Comparison of ENCODE assay signal across 8 mouse cellular contexts in the genomic region with DNA sequence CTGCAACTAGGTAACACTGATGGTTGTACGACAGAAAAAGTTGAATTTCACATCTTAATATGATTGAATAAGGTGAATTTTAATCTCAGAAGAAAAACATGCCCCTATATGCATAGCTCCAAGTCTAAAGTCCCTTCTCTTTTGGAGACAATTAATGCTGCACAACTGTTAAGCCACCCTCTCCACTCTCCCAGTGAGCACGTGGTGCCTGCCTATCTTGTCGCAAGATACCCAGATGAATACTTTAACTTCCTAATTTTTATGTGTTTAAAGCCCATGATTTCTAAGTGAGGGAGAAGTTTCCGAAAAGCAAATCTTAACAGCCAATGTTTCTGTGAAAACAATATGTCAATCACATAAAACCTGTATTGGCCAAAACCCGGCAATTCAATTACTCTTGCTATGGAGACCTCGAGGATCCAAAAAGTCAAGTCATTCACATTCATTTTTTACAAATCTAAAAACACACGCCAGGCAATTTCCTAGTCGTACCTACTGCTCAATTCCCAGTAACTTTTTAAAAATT. TPM values are rescaled to one million over a fixed set of nuclear protein-coding genes. Genes with fewer than 3 reads are reported as not detected.
DNase-seq lines count a peak whose midpoint lies in the region; ATAC-seq and TF ChIP-seq lines count a peak whose summit lies in the region.

No protein-coding gene starts in this region.

- no peak for TF ChIP-seq POLR2A in brain, embryonic 14.5 days (IDR thresholded peaks at IDR 0.05; ENCODE audit: borderline replicate concordance, extremely low read depth, insufficient read depth, insufficient read length, poor library complexity, severe bottlenecking)

- H3K27me3 ChIP-seq in heart, embryonic 12.5 days (replicated peaks) = no peaks in the 10 kb centered on the region
- H3K27me3 ChIP-seq in hindbrain, embryonic 15.5 days = no peaks in the 10 kb centered on the region
- H3K27me3 ChIP-seq in midbrain, embryonic 13.5 days = no peaks in the 10 kb centered on the region

- H3K27ac ChIP-seq in heart, embryonic 12.5 days (ENCODE audit: poor library complexity, severe bottlenecking) = peak overlapping the region; percentile 97; the same call in 1 of the 2 replicates
- peak overlapping the region; percentile 100 for H3K27ac ChIP-seq in hindbrain, embryonic 15.5 days (replicated peaks)
- H3K27ac ChIP-seq in midbrain, embryonic 13.5 days = peak overlapping the region; percentile 99

- H3K4me3 ChIP-seq in heart, embryonic 12.5 days = peak overlapping the region; percentile 86
- H3K4me3 ChIP-seq in hindbrain, embryonic 15.5 days = peak overlapping the region; percentile 95
- H3K4me3 ChIP-seq in midbrain, embryonic 13.5 days (replicated peaks) = peak overlapping the region; percentile 85

- DNase-seq in heart, adult 9 months (ENCODE audit: low spot score in 2 of 2) = no peak
- DNase-seq in brain, embryonic 14.5 days (ENCODE audit: low read depth) = peak; percentile 38
- no peak for DNase-seq in spleen, adult 18-20 months
- DNase-seq in kidney, adult 18-20 months = no peak
- DNase-seq in layer of hippocampus, adult 9-11 months = no peak

- peaks cover 15% of the 10 kb centered on the region for H3K36me3 ChIP-seq in heart, embryonic 12.5 days
- peaks cover 13% of the 10 kb centered on the region for H3K36me3 ChIP-seq in hindbrain, embryonic 15.5 days
- peaks cover 12% of the 10 kb centered on the region for H3K36me3 ChIP-seq in midbrain, embryonic 13.5 days

- peak overlapping the region; percentile 88 for H3K9ac ChIP-seq in heart, embryonic 12.5 days
- H3K9ac ChIP-seq in hindbrain, embryonic 15.5 days = peak overlapping the region; percentile 93
- peak overlapping the region; percentile 97 for H3K9ac ChIP-seq in midbrain, embryonic 13.5 days (replicated peaks)

- 1% methylated on average over 8 of the region's 8 CpGs for WGBS in heart, embryonic 12.5 days
- 2% methylated on average over 8 of the region's 8 CpGs for whole genome bisulfite sequencing in hindbrain, embryonic 15.5 days
- 2% methylated on average over 8 of the region's 8 CpGs for WGBS in midbrain, embryonic 13.5 days

- H3K4me1 ChIP-seq in heart, embryonic 12.5 days (replicated peaks) = peaks cover 11% of the 10 kb centered on the region
- H3K4me1 ChIP-seq in hindbrain, embryonic 15.5 days (replicated peaks) = peaks cover 33% of the 10 kb centered on the region
- H3K4me1 ChIP-seq in midbrain, embryonic 13.5 days (replicated peaks) = peaks cover 35% of the 10 kb centered on the region

- H3K9me3 ChIP-seq in heart, embryonic 12.5 days (replicated peaks) = no peaks in the 10 kb centered on the region
- H3K9me3 ChIP-seq in hindbrain, embryonic 15.5 days = no peaks in the 10 kb centered on the region
- no peaks in the 10 kb centered on the region for H3K9me3 ChIP-seq in midbrain, embryonic 13.5 days

- no peak for TF ChIP-seq CTCF in brain, embryonic 14.5 days (IDR thresholded peaks at IDR 0.05; ENCODE audit: borderline replicate concordance, extremely low read depth, insufficient read depth, insufficient read length)

- peak overlapping the region; percentile 78 for H3K4me2 ChIP-seq in heart, embryonic 12.5 days
- peak overlapping the region; percentile 84 for H3K4me2 ChIP-seq in hindbrain, embryonic 15.5 days
- peak overlapping the region; percentile 76 for H3K4me2 ChIP-seq in midbrain, embryonic 13.5 days (replicated peaks)

- ATAC-seq in heart, embryonic 12.5 days (ENCODE audit: insufficient number of reproducible peaks, low FRiP score) = no peak
- ATAC-seq in hindbrain, embryonic 15.5 days (ENCODE audit: low FRiP score, low read depth) = no peak
- ATAC-seq in midbrain, embryonic 13.5 days = no peak

RNA-seq across cellular contexts. Expression of a gene that starts 1.0 kb away (rescaled TPM):
- 175 and 181 TPM in 2 replicates for polyA plus RNA-seq in heart, embryonic 12.5 days (2016; fragmentation: Nextera tagmentation; extraction: Ambion mirVana)
- polyA plus RNA-seq in brain, embryonic 14.5 days (2012; rRNA removed) = 66.6 and 75.1 TPM in 2 replicates
- polyA plus RNA-seq in hindbrain, embryonic 15.5 days (2015; fragmentation: Nextera tagmentation; extraction: Ambion mirVana) = 251 and 263 TPM in 2 replicates
- polyA plus RNA-seq in midbrain, embryonic 13.5 days (2015; fragmentation: Nextera tagmentation; extraction: Ambion mirVana) = 276 and 284 TPM in 2 replicates

RNA-seq across cellular contexts. Expression of a gene that starts 16.6 kb away (rescaled TPM):
- polyA plus RNA-seq in heart, embryonic 12.5 days (2016; fragmentation: Nextera tagmentation; extraction: Ambion mirVana) = 184 and 185 TPM in 2 replicates
- polyA plus RNA-seq in brain, embryonic 14.5 days (2012; rRNA removed) = 33.9 and 50.0 TPM in 2 replicates
- 125 and 141 TPM in 2 replicates for polyA plus RNA-seq in hindbrain, embryonic 15.5 days (2015; fragmentation: Nextera tagmentation; extraction: Ambion mirVana)
- polyA plus RNA-seq in midbrain, embryonic 13.5 days (2015; fragmentation: Nextera tagmentation; extraction: Ambion mirVana) = 181 and 191 TPM in 2 replicates

RNA-seq across cellular contexts. Expression of a gene that starts 58.3 kb away (rescaled TPM):
- 0.06 TPM in 1 of 2 replicates, not detected in the other for polyA plus RNA-seq in heart, embryonic 12.5 days (2016; fragmentation: Nextera tagmentation; extraction: Ambion mirVana)
- 0.04 and 0.40 TPM in 2 replicates for polyA plus RNA-seq in brain, embryonic 14.5 days (2012; rRNA removed)
- polyA plus RNA-seq in hindbrain, embryonic 15.5 days (2015; fragmentation: Nextera tagmentation; extraction: Ambion mirVana) = 0.08 and 0.12 TPM in 2 replicates
- 0.04 TPM in 1 of 2 replicates, not detected in the other for polyA plus RNA-seq in midbrain, embryonic 13.5 days (2015; fragmentation: Nextera tagmentation; extraction: Ambion mirVana)
